Mouse (Mus musculus) embryonic facial prominence, embryonic 15.5 days (tissue): ENCODE measurements around the gene Zkscan4. TPM values are rescaled to one million over a fixed set of nuclear protein-coding genes. Genes with fewer than 3 reads are reported as not detected.
"Not testable (repeated sequence)": the region's sequence is repeated elsewhere in the genome, so short reads cannot be mapped to it uniquely, and the experiment has no call there.

Experiments
- ATAC-seq: fragments of 200-750 bp; cut with Nextera tagmentation; 2 replicates; pipeline ENCODE4 v1.8.0; 2017; ENCODE audit warnings: low read depth, moderate TSS enrichment; ENCODE audit not compliant: insufficient number of reproducible peaks, low FRiP score, low TSS enrichment
- H3K27ac ChIP-seq: fragments of 300-500 bp; sonication (generic); replicated peaks from 2 replicates; pipeline ENCODE4 v1.5.1; 2015; ENCODE audit warnings: mild to moderate bottlenecking, inconsistent platforms
- H3K27me3 ChIP-seq: fragments of 300-500 bp; sonication (generic); 2 replicates; pipeline ENCODE4 v1.6.1; 2015; ENCODE audit warnings: inconsistent platforms
- H3K36me3 ChIP-seq: fragments of 300-500 bp; sonication (generic); 2 replicates; pipeline ENCODE4 v1.6.1; 2015; ENCODE audit warnings: mild to moderate bottlenecking, inconsistent platforms
- H3K4me1 ChIP-seq: fragments of 300-500 bp; sonication (generic); 2 replicates; pipeline ENCODE4 v1.6.1; 2015; ENCODE audit warnings: inconsistent platforms
- H3K4me2 ChIP-seq: fragments of 300-500 bp; sonication (generic); replicated peaks from 2 replicates; pipeline ENCODE4 v1.6.1; 2015; ENCODE audit warnings: mild to moderate bottlenecking, inconsistent platforms
- H3K4me3 ChIP-seq: fragments of 300-500 bp; sonication (generic); replicated peaks from 2 replicates; pipeline ENCODE4 v1.5.1; 2015; ENCODE audit warnings: mild to moderate bottlenecking, inconsistent platforms
- H3K9ac ChIP-seq: fragments of 300-500 bp; sonication (generic); 2 replicates; pipeline ENCODE4 v1.6.1; 2015; ENCODE audit warnings: inconsistent platforms
- H3K9me3 ChIP-seq: fragments of 300-500 bp; sonication (generic); replicated peaks from 2 replicates; pipeline ENCODE4 v1.6.1; 2016; ENCODE audit warnings: inconsistent platforms
- WGBS: fragments of 180-500 bp; shearing (Covaris S2); methylation state at CpG from one replicate; pipeline ENCODE4 v1.1.7; 2015; 5-methylcytosine and 5-hydroxymethylcytosine counted together
- polyA plus RNA-seq: library from polyadenylated mRNA; unstranded; fragments of >200 nt; fragmentation: Nextera tagmentation; extraction: Ambion mirVana; gene quantifications from 2 replicates; pipeline ENCODE4 v1.2.1, GENCODE M21; 2015

Zkscan4 gene
- 3.7 and 4.3 TPM in 2 replicates for polyA plus RNA-seq

DNA sequence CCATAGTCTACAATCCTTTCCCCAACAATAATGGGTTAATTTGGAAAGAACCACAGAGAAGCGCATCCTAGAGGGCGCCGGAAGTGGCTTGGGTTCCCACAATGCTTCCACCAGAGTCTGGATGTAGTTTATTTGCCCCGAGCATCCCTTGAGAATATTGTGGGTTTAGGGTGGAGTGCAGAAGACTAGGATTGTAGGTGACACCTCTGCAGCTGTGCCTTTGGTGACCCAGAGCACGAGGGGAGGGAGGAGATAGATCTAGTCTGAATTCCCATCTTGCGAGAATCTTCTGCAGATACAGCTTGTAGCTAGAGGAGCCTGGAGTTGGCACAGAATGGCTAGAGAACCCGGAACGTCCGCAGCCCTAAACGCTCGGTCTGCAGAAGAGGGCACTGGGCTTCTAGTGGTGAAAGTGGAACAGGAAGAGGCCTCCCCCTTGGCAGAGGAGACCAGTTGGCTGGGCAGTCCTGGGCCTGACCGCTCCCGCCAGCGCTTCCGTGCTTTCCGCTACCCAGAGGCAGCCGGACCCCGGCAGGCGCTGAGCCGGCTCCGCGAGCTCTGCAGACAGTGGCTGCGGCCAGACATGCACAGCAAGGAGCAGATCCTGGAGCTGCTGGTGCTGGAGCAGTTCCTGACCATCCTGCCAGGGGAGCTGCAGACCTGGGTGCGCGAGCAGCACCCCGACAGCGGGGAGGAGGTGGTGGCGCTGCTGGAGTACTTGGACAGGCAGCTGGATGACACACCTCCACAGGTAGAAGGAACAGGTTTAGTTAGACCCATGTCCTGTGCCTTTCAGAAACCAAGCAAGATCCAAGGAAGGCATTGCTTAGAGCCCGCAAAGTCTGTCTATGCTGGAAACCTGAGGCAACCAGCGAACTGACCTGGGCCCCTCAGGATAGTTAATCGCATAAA, at the start of gene Zkscan4, which contains the start of gene Gm10065:
Gene Zkscan4 (plus strand): TSS at position 149 of the 912 bp plus-strand sequence.
Gene Gm10065 (minus strand): TSS at position 683 of the 912 bp plus-strand sequence.
- ATAC-seq = peak; percentile 78
- not testable (repeated sequence) for H3K4me1 ChIP-seq, H3K27me3 ChIP-seq, H3K36me3 ChIP-seq, H3K9me3 ChIP-seq
- Histone ChIP-seq H3K27ac (peak within 1 kb of the TSS; percentile 78), H3K4me3 (peak within 1 kb of the TSS; percentile 56), H3K4me2 (peak within 1 kb of the TSS; percentile 56), H3K9ac (peak within 1 kb of the TSS; percentile 33)
- 2% methylated on average over 31 of the region's 31 CpGs for WGBS

DNA sequence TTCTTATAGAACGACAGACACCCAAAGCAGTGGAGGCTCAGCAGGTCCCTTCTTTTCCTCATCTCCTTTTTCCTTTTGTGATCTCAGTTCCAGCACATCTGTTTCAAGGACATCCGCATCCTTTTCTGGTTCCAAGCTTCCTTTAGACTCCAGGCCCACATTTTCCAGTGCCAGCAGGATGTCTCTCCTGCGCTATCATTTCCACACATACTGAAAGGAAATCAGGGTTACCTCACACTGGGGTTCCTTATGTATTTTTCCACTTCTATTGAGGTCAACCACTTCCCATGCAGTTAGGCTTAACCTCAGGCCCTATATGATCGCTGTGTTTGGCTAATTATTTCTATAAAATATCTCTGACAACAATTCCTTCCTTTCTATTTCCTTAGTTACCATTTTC, 43.2 kb upstream of the Zkscan4 start:
- no peak overlapping the region for H3K9ac ChIP-seq
- no peak for ATAC-seq
- no peak overlapping the region for H3K27ac ChIP-seq
- no peaks in the 10 kb centered on the region for H3K27me3 ChIP-seq
- WGBS = 85% methylated on average over 4 of the region's 4 CpGs
- H3K9me3 ChIP-seq = no peaks in the 10 kb centered on the region
- H3K36me3 ChIP-seq = no peaks in the 10 kb centered on the region
- H3K4me2 ChIP-seq = no peak overlapping the region
- peaks cover 8% of the 10 kb centered on the region; the same call in 1 of the 2 replicates for H3K4me1 ChIP-seq
- H3K4me3 ChIP-seq = no peak overlapping the region

DNA sequence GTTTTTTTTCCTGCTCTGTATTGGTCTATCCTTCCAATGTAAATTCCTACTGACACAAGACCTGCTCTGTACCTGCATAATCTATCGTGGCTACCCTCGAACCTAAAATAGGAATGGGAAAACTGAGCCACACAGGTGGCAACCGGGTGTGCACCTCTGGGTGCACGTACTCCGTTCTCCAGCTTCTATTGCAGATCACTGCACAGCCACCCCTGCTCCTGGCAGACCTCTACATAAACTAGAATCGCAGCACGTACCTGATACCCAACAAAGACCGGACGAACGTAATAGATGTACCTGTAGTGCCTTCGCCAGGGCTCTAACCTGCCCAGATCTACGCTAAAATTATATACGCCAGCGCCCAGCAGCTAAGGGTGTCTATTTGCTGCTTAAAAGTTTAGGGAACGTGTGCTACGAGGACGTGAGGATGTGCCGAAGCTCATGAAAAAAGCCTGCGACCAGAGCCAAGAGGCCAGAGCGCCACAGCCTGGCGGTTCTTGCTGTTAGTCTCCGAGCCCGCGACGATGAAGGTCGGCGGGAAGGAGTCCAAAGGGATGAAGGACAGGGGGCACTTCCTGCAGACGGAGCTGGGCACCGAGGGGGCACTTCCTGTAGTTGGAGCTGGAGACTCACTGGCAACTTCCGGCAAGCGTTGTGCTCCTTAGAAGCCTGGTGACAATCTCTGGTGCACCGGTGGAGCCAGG, 38.1 kb upstream of the Zkscan4 start, which contains the start of gene Pgbd1:
Gene Pgbd1 (minus strand): TSS at position 556 of the 704 bp plus-strand sequence.
- peak within 1 kb of the TSS; percentile 81 for H3K4me2 ChIP-seq
- under 1% methylated on average over 32 of the region's 32 CpGs for WGBS
- peak; percentile 80 for ATAC-seq

DNA sequence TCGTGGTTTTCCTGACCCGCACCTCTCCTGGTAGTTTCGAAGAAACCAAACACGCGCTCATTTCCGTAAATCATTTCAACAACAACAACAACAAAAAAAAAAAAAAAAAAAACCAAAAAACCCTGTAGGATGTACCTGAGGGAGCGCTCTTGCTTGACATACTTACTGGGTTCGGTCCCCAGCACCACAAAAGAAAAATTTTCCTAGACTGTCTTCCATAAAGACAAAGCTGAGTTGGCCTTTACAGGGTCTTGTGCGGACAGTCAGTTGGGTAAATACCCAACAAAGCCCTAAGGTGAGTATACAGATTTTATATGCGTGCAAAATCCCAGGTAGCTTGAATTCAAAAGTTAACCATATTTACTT, 37.5 kb upstream of the Zkscan4 start:
- no peak for ATAC-seq
- H3K36me3 ChIP-seq = peaks cover 26% of the 10 kb centered on the region

More for the DNA sequence above, 38.1 kb upstream of the Zkscan4 start, which contains the start of gene Pgbd1:
- H3K4me1 ChIP-seq = peaks cover 8% of the 10 kb centered on the region; the same call in 1 of the 2 replicates
- H3K27me3 ChIP-seq = no peaks in the 10 kb centered on the region
- peaks cover 25% of the 10 kb centered on the region for H3K36me3 ChIP-seq
- H3K9ac ChIP-seq = peak within 1 kb of the TSS; percentile 48
- H3K9me3 ChIP-seq = no peaks in the 10 kb centered on the region
- H3K27ac ChIP-seq = peak within 1 kb of the TSS; percentile 82
- H3K4me3 ChIP-seq = peak within 1 kb of the TSS; percentile 59

DNA sequence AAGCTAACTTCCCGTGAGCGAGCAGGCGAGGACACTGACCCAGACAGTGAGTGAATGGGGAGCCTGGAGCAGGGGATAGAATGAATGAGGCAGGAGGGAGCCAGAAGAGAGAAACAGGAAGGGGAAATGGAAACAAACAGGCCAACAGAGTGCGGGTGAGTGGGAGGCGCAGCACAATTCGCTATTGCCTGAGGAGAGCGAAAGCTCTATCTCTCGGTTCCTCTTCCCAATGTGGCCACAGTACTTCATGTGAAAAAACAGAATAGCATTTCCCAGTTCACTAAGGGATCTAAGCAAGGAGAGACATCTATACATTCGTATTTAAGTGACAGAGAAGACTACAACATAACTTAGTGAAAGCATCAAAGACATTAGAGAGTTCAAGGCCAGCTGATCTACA, 31.9 kb upstream of the Zkscan4 start:
- ATAC-seq = no peak
- Histone ChIP-seq H3K9me3 (no peaks in the 10 kb centered on the region), H3K27ac (no peak overlapping the region), H3K9ac (no peak overlapping the region), H3K27me3 (no peaks in the 10 kb centered on the region), H3K4me3 (no peak overlapping the region), H3K4me1 (0 out of 2 replicates have a peak, but pooled peaks cover under 1% of the 10 kb centered on the region), H3K36me3 (peaks cover 56% of the 10 kb centered on the region), H3K4me2 (no peak overlapping the region)
- WGBS = 87% methylated on average over 9 of the region's 9 CpGs

More for the DNA sequence above, 37.5 kb upstream of the Zkscan4 start:
- Histone ChIP-seq H3K9ac (peak overlapping the region; percentile 48; the same call in 1 of the 2 replicates), H3K27ac (peak overlapping the region; percentile 82), H3K27me3 (no peaks in the 10 kb centered on the region), H3K4me3 (peak overlapping the region; percentile 59), H3K4me1 (peaks cover 8% of the 10 kb centered on the region; the same call in 1 of the 2 replicates), H3K9me3 (no peaks in the 10 kb centered on the region), H3K4me2 (peak overlapping the region; percentile 81)
- 14% methylated on average over 10 of the region's 10 CpGs for WGBS

DNA sequence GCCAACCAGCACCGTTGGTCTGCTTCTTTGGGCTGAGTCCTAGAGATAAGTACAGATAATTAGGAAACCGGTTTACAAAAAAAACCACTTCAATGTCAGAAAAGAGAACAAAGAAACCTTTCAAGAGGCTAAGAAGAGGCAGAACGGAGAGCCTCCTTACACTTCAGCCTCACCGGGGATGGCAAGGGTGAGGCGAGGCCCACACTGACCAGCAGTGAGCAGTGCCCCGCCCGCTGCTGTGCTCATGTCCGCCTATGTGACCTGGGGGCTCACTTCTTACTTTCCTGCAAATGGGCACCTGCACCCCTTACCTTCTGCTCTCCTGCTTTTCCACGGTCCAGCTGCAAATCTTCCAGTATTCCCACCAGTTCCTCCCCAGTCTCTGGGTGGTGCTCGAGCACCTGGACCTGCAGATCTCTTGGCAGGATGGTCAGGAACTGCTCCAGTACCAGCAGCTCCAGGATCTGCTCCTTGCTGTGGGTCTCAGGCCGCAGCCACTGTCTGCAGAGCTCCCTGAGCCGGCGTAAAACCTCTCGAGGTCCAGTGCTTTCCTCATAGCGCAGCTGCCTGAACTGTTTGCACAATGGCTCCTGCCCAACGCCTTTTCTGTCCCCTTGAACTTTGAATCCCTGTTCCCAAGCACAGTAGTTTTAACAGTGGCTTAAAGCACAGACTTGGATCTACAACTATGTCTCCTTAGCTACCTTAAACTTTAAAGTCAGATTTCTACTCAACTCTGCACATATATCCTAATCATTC, 30.7 kb upstream of the Zkscan4 start:
- no peaks in the 10 kb centered on the region for H3K9me3 ChIP-seq
- no peak for ATAC-seq
- peaks cover 55% of the 10 kb centered on the region for H3K36me3 ChIP-seq
- no peaks in the 10 kb centered on the region for H3K27me3 ChIP-seq
- H3K4me3 ChIP-seq = no peak overlapping the region
- H3K4me2 ChIP-seq = no peak overlapping the region
- 74% methylated on average over 16 of the region's 16 CpGs for WGBS
- no peak overlapping the region for H3K27ac ChIP-seq
- no peak overlapping the region for H3K9ac ChIP-seq
- H3K4me1 ChIP-seq = peaks cover 12% of the 10 kb centered on the region; the same call in 1 of the 2 replicates

DNA sequence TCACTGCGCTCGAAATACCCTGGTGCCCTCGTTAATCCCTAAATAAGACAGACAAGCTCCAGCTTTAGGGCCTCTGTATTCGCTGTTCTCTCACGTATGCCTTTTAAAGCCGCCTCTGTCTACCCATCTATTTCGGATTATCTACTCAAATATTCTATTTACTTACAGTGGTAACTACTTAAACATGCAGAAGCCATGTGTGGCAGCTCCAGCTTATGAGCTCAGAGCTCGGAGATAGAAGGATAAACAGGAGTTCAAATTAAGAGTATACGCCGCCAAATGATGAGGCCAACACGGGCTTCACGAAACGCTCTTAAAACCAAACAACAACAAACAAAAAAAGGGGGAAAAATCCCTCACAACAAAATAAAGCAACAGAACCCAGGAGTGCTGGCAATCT, 25.7 kb upstream of the Zkscan4 start:
- Histone ChIP-seq H3K4me1 (peaks cover 12% of the 10 kb centered on the region; the same call in 1 of the 2 replicates), H3K27me3 (0 out of 2 replicates have a peak, but pooled peaks cover 3% of the 10 kb centered on the region), H3K4me2 (peak overlapping the region; percentile 58), H3K9ac (peak overlapping the region; percentile 55), H3K27ac (peak overlapping the region; percentile 83), H3K9me3 (no peaks in the 10 kb centered on the region), H3K4me3 (peak overlapping the region; percentile 68), H3K36me3 (peaks cover 14% of the 10 kb centered on the region)
- ATAC-seq = no peak
- WGBS = 2% methylated on average over 13 of the region's 13 CpGs

DNA sequence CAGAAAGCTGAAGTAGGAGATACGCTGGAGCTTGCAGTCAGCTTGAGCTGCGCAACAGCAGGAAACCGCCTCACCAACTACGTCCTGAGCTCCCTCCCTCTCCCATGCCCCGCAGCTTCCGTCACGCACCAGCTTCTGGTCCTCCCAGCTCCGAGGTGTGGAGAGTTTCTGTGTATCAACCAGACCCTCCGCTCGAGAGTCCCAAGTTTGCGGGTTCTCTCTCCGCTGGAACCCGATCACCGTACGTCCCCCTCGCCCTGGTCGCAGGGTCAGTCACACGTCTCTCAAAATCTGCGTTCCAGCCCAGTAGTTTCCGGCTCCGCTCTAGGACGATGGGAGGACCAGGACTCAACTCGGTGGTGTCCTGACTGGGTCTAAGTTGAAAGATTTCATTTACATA, 25.3 kb upstream of the Zkscan4 start, which contains the start of gene Zscan26:
Gene Zscan26 (minus strand): TSS at position 282 of the 400 bp plus-strand sequence.
- 0 out of 2 replicates have a peak, but pooled peaks cover 3% of the 10 kb centered on the region for H3K27me3 ChIP-seq
- H3K9me3 ChIP-seq = no peaks in the 10 kb centered on the region
- H3K9ac ChIP-seq = peak within 1 kb of the TSS; percentile 55
- peak within 1 kb of the TSS; percentile 68 for H3K4me3 ChIP-seq
- H3K4me1 ChIP-seq = peaks cover 12% of the 10 kb centered on the region; the same call in 1 of the 2 replicates
- H3K4me2 ChIP-seq = peak within 1 kb of the TSS; percentile 58
- peak within 1 kb of the TSS; percentile 83 for H3K27ac ChIP-seq
- WGBS = under 1% methylated on average over 23 of the region's 23 CpGs
- peaks cover 10% of the 10 kb centered on the region; the same call in 1 of the 2 replicates for H3K36me3 ChIP-seq
- ATAC-seq = peak; percentile 88

DNA sequence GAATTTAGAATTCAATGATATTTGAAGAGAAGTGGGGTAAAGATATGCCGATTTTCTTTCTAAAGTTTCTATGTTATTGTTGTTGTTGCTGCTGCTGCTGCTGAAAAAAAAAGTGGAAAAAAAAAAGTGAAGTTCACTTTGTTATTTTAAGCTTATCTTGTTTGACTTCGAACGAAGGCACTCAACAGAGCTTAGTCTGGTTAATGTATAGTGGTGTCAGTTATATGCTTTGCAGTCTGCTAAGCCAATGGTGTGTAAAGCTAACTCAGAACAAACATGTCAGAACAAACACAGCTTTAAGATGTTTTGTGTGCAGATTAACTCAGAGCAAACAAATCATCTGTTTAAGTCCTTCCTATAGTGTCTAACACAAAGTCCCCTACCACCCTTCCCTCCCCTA, 24.6 kb upstream of the Zkscan4 start:
- Histone ChIP-seq H3K27me3 (0 out of 2 replicates have a peak, but pooled peaks cover 3% of the 10 kb centered on the region), H3K4me3 (no peak overlapping the region), H3K9me3 (no peaks in the 10 kb centered on the region), H3K4me2 (peak overlapping the region; percentile 58; the same call in 1 of the 2 replicates), H3K27ac (no peak overlapping the region), H3K9ac (no peak overlapping the region), H3K36me3 (peaks cover 8% of the 10 kb centered on the region; the same call in 1 of the 2 replicates), H3K4me1 (peaks cover 12% of the 10 kb centered on the region; the same call in 1 of the 2 replicates)
- 91% methylated on average over 3 of the region's 3 CpGs for WGBS
- ATAC-seq = no peak

DNA sequence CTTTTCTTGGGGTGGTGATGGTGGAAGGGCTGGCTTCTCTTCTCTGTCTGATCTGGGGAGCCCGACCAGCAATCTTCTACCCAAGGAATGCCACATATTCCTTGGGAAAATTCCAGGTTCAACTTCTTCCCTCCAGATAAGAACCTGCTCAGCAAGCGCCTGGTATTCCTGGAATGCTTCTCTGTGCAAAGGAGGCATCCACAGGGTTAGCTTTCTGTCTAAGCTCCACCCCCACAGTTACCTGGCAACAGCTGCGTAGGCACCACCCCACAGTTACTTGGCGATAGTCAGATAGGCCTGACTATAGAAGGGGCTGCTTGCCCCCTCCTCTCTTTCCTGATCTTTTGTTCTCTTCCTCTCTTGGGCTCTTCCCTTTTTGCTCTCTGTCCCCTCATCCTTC, 22.4 kb upstream of the Zkscan4 start:
- WGBS = 5% methylated on average over 4 of the region's 4 CpGs
- no peak overlapping the region for H3K9ac ChIP-seq
- H3K4me3 ChIP-seq = no peak overlapping the region
- ATAC-seq = no peak
- H3K36me3 ChIP-seq = 0 out of 2 replicates have a peak, but pooled peaks cover 2% of the 10 kb centered on the region
- H3K27ac ChIP-seq = no peak overlapping the region
- no peak overlapping the region for H3K4me2 ChIP-seq
- no peaks in the 10 kb centered on the region for H3K9me3 ChIP-seq
- 0 out of 2 replicates have a peak, but pooled peaks cover 3% of the 10 kb centered on the region for H3K27me3 ChIP-seq
- H3K4me1 ChIP-seq = peaks cover 12% of the 10 kb centered on the region; the same call in 1 of the 2 replicates
